Mouse (Mus musculus): ENCODE results near the gene Gpx7. TPM values are rescaled to one million over a fixed set of nuclear protein-coding genes. Genes with fewer than 3 reads are reported as not detected.

Gpx7 gene
- total and polyA plus RNA-seq, 2 experiments, result 3.2 to 3.5 TPM

DNA sequence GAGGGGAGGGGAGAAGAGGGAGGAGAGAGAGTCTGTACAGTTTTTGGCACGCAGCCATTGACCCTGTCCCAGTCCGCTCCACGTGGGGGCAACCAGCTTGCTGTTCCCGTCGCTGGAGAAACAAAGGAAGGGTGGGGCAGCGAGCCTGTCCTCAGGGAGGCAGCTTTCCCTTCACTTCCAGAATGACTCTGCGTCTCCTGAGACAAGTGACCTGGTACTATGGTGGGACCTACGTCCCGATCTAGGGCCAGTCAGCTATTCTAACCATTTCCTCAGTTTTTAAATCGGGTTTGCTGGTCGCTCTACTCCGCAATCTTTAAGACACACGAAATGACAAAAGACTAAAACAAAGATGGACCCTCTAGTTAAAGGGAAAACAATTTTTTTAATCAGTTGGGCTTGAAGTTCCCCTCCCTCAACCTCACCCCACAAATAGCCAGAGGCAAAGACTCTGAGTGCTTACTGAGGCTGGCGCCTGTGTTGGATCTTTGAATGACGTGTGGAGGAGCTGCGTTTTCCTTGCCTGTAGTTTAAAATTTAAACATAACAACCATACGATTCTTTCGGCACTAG lies 19.0 kb downstream of the Gpx7 start:
- 10% methylated on average over 18 of the region's 18 CpGs for whole genome bisulfite sequencing
- no peaks in the 10 kb centered on the region; the same call in 1 of the 2 replicates for H3K4me1 ChIP-seq (ENCODE audit: control insufficient read depth, insufficient read depth, low read length)
- no peaks in the 10 kb centered on the region for H3K36me3 ChIP-seq (ENCODE audit: control insufficient read depth, insufficient read depth, low read length)
- no peak overlapping the region for H3K27ac ChIP-seq (replicated peaks; ENCODE audit: insufficient read depth, low read depth, low read length)
- no peaks in the 10 kb centered on the region for H3K79me2 ChIP-seq (ENCODE audit: control insufficient read depth, insufficient read depth, low read length)
- DNase-seq (ENCODE audit: extremely low read depth, low read depth, low spot score), result no peak
- H3K9ac ChIP-seq (ENCODE audit: low read depth, low read length), result no peak overlapping the region
- peaks cover 8% of the 10 kb centered on the region for H3K27me3 ChIP-seq (ENCODE audit: control insufficient read depth, insufficient read depth, low read length)
- H3K4me3 ChIP-seq (ENCODE audit: insufficient read depth, low read depth, low read length), result peak overlapping the region; percentile 19; the same call in 1 of the 2 replicates
- peak; percentile 26; the same call in 1 of the 2 replicates for TF ChIP-seq CTCF (IDR thresholded peaks at IDR 0.05; ENCODE audit: low read depth, low read length)
- no peak for TF ChIP-seq POLR2A (IDR thresholded peaks at IDR 0.05; ENCODE audit: extremely low read depth, insufficient read depth, low read length)

DNA sequence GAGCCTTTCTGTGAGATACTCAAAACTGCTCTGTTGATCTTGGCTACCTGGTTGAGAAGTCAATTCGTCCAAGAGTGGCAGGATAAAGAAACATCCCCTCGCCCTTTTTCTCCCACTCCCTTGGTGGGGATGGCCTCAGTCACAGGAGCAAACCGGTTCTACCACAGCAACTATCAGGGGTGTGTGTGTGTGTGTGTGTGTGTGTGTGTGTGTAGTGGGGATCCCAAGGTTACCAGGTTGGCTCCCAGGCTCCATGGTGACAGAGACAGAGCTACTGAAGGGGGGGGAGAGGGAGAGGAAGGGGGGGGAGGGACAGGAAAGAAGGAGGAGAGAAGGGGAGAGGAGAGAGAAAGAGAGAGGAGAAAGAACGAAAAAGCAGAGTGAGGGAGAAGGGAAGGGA lies 19.7 kb downstream of the Gpx7 start:
- H3K27ac ChIP-seq (replicated peaks; ENCODE audit: insufficient read depth, low read depth, low read length), result no peak overlapping the region
- peaks cover 8% of the 10 kb centered on the region for H3K27me3 ChIP-seq (ENCODE audit: control insufficient read depth, insufficient read depth, low read length)
- no peaks in the 10 kb centered on the region for H3K79me2 ChIP-seq (ENCODE audit: control insufficient read depth, insufficient read depth, low read length)
- H3K36me3 ChIP-seq (ENCODE audit: control insufficient read depth, insufficient read depth, low read length), result no peaks in the 10 kb centered on the region
- TF ChIP-seq CTCF (IDR thresholded peaks at IDR 0.05; ENCODE audit: low read depth, low read length) (no peak), POLR2A (IDR thresholded peaks at IDR 0.05; ENCODE audit: extremely low read depth, insufficient read depth, low read length) (no peak)
- no peak for DNase-seq (ENCODE audit: extremely low read depth, low read depth, low spot score)
- no peaks in the 10 kb centered on the region; the same call in 1 of the 2 replicates for H3K4me1 ChIP-seq (ENCODE audit: control insufficient read depth, insufficient read depth, low read length)
- no peak overlapping the region for H3K4me3 ChIP-seq (ENCODE audit: insufficient read depth, low read depth, low read length)
- 48% methylated on average over 4 of the region's 4 CpGs for WGBS
- no peak overlapping the region for H3K9ac ChIP-seq (ENCODE audit: low read depth, low read length)

DNA sequence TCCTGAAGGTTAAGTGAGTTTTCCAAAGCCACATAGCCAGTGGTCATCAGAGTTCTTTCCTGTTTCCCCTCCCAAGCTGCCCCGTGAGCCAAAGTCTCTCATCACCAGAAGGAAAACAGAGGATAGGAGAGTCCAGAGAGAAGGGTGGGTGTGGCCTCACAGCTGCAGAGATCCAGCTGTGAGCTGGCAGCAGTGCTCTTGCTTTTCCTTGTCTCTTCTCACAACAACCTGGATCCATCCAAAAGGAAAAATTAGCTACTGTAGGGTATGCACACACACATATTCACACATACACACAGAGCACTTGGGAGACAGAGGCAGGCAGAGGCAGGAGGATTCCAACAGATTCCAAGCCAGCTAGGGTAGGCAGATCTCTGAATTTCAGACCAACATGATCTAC lies 20.7 kb downstream of the Gpx7 start:
- 64% methylated on average over 1 of the region's 1 CpGs for WGBS
- Histone ChIP-seq H3K36me3 (ENCODE audit: control insufficient read depth, insufficient read depth, low read length) (no peaks in the 10 kb centered on the region), H3K9ac (ENCODE audit: low read depth, low read length) (no peak overlapping the region), H3K79me2 (ENCODE audit: control insufficient read depth, insufficient read depth, low read length) (no peaks in the 10 kb centered on the region), H3K27me3 (ENCODE audit: control insufficient read depth, insufficient read depth, low read length) (peaks cover 8% of the 10 kb centered on the region), H3K4me3 (ENCODE audit: insufficient read depth, low read depth, low read length) (no peak overlapping the region), H3K27ac (replicated peaks; ENCODE audit: insufficient read depth, low read depth, low read length) (no peak overlapping the region), H3K4me1 (ENCODE audit: control insufficient read depth, insufficient read depth, low read length) (no peaks in the 10 kb centered on the region; the same call in 1 of the 2 replicates)
- TF ChIP-seq CTCF (IDR thresholded peaks at IDR 0.05; ENCODE audit: low read depth, low read length), result no peak
- TF ChIP-seq POLR2A (IDR thresholded peaks at IDR 0.05; ENCODE audit: extremely low read depth, insufficient read depth, low read length), result no peak
- DNase-seq (ENCODE audit: extremely low read depth, low read depth, low spot score), result no peak

DNA sequence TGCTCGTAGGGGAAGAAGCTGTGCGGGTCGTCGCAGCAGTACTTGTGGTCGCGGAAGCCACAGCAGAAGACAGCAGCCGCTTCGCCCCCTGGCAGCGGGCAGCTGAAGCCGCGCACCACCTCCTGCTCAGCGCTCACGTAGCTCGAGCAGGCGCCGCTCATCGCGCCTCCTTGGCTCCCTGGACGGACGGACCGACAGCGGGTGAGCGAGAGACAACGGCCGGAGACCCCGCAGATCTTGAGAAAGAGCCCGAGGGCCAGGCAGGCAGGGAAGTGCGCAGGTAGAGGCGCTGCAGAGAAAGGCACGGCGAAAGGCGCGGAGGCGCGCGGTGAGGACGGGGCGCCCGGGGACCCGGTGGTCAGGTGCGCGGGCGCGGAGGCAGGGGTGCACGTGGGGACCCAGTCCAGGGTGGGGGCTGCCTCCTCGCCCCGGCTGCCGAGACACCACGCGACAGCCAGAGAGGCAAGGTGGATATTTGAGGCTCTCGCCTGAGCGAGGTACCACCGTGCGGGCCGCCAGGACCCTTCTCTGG lies 23.5 kb downstream of the Gpx7 start, which contains the start of gene Shisal2a:
Gene Shisal2a (minus strand): TSS at position 167 of the 532 bp plus-strand sequence.
- no peaks in the 10 kb centered on the region for H3K79me2 ChIP-seq (ENCODE audit: control insufficient read depth, insufficient read depth, low read length)
- no peak for TF ChIP-seq POLR2A (IDR thresholded peaks at IDR 0.05; ENCODE audit: extremely low read depth, insufficient read depth, low read length)
- 0 out of 2 replicates have a peak, but pooled peaks have one; percentile 1 for TF ChIP-seq CTCF (IDR thresholded peaks at IDR 0.05; ENCODE audit: low read depth, low read length)
- H3K9ac ChIP-seq (ENCODE audit: low read depth, low read length), result peak within 1 kb of the TSS; percentile 16; the same call in 1 of the 2 replicates
- H3K27me3 ChIP-seq (ENCODE audit: control insufficient read depth, insufficient read depth, low read length), result peaks cover 8% of the 10 kb centered on the region
- H3K36me3 ChIP-seq (ENCODE audit: control insufficient read depth, insufficient read depth, low read length), result no peaks in the 10 kb centered on the region
- WGBS, result 8% methylated on average over 55 of the region's 55 CpGs
- H3K4me3 ChIP-seq (ENCODE audit: insufficient read depth, low read depth, low read length), result peak within 1 kb of the TSS; percentile 19; the same call in 1 of the 2 replicates
- no peak for DNase-seq (ENCODE audit: extremely low read depth, low read depth, low spot score)
- no peak within 1 kb of the TSS for H3K27ac ChIP-seq (replicated peaks; ENCODE audit: insufficient read depth, low read depth, low read length)
- H3K4me1 ChIP-seq (ENCODE audit: control insufficient read depth, insufficient read depth, low read length), result no peaks in the 10 kb centered on the region

DNA sequence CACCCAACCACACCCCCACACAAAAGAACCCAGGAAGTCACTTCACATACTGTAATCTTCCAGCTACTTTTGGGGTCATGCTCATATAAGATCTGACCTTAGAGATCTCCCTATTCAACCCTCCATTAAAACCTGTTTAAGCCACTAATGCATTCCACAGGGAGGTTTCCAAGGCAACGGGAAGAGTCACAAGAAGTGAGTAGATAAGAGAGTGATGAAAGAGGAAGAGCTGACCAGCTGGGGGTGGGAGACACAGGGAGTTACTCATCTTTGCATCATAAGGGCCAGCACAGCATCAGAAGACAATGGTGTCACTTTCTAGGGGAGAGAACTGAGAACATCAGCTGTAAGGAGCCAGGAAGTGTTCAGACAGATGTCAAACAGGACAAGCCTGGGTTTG lies 26.6 kb downstream of the Gpx7 start:
- no peaks in the 10 kb centered on the region for H3K4me1 ChIP-seq (ENCODE audit: control insufficient read depth, insufficient read depth, low read length)
- no peak overlapping the region for H3K4me3 ChIP-seq (ENCODE audit: insufficient read depth, low read depth, low read length)
- H3K36me3 ChIP-seq (ENCODE audit: control insufficient read depth, insufficient read depth, low read length), result no peaks in the 10 kb centered on the region
- 48% methylated on average over 1 of the region's 1 CpGs for WGBS
- no peak for DNase-seq (ENCODE audit: extremely low read depth, low read depth, low spot score)
- peaks cover 8% of the 10 kb centered on the region for H3K27me3 ChIP-seq (ENCODE audit: control insufficient read depth, insufficient read depth, low read length)
- H3K27ac ChIP-seq (replicated peaks; ENCODE audit: insufficient read depth, low read depth, low read length), result no peak overlapping the region
- H3K79me2 ChIP-seq (ENCODE audit: control insufficient read depth, insufficient read depth, low read length), result no peaks in the 10 kb centered on the region
- no peak overlapping the region for H3K9ac ChIP-seq (ENCODE audit: low read depth, low read length)
- TF ChIP-seq POLR2A (IDR thresholded peaks at IDR 0.05; ENCODE audit: extremely low read depth, insufficient read depth, low read length), result no peak
- no peak for TF ChIP-seq CTCF (IDR thresholded peaks at IDR 0.05; ENCODE audit: low read depth, low read length)

DNA sequence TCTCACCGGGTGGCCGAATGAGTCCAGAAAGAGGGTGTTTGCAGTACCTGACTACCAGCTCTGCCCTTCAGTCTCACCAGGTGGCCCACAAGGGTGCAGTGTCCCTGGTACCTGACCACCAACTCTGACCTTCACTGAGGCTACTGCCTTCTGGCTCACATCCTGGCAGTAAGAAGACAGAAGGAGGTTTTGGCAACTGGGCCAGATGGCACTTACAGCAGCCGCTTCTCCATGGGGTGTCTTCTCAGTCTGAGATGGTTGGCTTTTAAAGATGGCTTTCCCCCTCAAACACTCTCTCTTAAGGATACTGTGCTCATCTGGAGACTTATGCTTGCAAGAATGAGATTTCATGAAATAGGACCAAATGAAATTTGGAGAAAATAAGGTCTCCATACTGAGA lies 27.3 kb downstream of the Gpx7 start:
- Histone ChIP-seq H3K36me3 (ENCODE audit: control insufficient read depth, insufficient read depth, low read length) (no peaks in the 10 kb centered on the region), H3K27me3 (ENCODE audit: control insufficient read depth, insufficient read depth, low read length) (peaks cover 8% of the 10 kb centered on the region), H3K27ac (replicated peaks; ENCODE audit: insufficient read depth, low read depth, low read length) (no peak overlapping the region), H3K4me1 (ENCODE audit: control insufficient read depth, insufficient read depth, low read length) (no peaks in the 10 kb centered on the region), H3K9ac (ENCODE audit: low read depth, low read length) (no peak overlapping the region), H3K79me2 (ENCODE audit: control insufficient read depth, insufficient read depth, low read length) (no peaks in the 10 kb centered on the region), H3K4me3 (ENCODE audit: insufficient read depth, low read depth, low read length) (no peak overlapping the region)
- 92% methylated on average over 3 of the region's 3 CpGs for WGBS
- DNase-seq (ENCODE audit: extremely low read depth, low read depth, low spot score), result no peak
- TF ChIP-seq CTCF (IDR thresholded peaks at IDR 0.05; ENCODE audit: low read depth, low read length) (no peak), POLR2A (IDR thresholded peaks at IDR 0.05; ENCODE audit: extremely low read depth, insufficient read depth, low read length) (no peak)
